Mouse (Mus musculus) heart, adult 2 months (tissue): ENCODE results near the gene Rgs3.

ENCODE experiments used
- CTCF ChIP-seq: fragments of 200-600 bp; IDR thresholded peaks from 2 replicates; pipeline ENCODE4 v1.8.1; 2022; ENCODE audit warnings: antibody characterized with exemption, mild to moderate bottlenecking, moderate library complexity
- EP300 ChIP-seq: fragments of 200-500 bp; IDR thresholded peaks from 2 replicates; pipeline ENCODE4 v1.6.1; 2011; ENCODE audit warnings: low read depth, low read length, control low read depth; ENCODE audit not compliant: insufficient read depth
- POLR2A ChIP-seq: fragments of 200-500 bp; IDR thresholded peaks from 2 replicates; pipeline ENCODE4 v1.6.1; 2011; ENCODE audit warnings: mild to moderate bottlenecking, low read depth, low read length, control low read depth; ENCODE audit not compliant: insufficient read depth

- TF ChIP-seq POLR2A = no peak
- TF ChIP-seq CTCF = no peak
- no peak for TF ChIP-seq EP300
Measured at GRCm38 (mm10) chr4:62728471-62728870, 168.8 kb downstream of the Rgs3 start.
